Mouse (Mus musculus) spleen, adult 2 months (tissue): ENCODE results near the gene Dnajb8.

Experiments
- CTCF ChIP-seq: fragments of 200-500 bp; IDR thresholded peaks from 2 replicates; pipeline ENCODE4 v1.5.1; 2011; ENCODE audit warnings: mild to moderate bottlenecking, inconsistent platforms; ENCODE audit not compliant: insufficient read depth, insufficient read length, insufficient replicate concordance; ENCODE audit errors: extremely low read depth
- POLR2A ChIP-seq: fragments of 200-500 bp; IDR thresholded peaks from 2 replicates; pipeline ENCODE4 v1.6.1; 2011; ENCODE audit warnings: low read depth, low read length, inconsistent platforms

DNA sequence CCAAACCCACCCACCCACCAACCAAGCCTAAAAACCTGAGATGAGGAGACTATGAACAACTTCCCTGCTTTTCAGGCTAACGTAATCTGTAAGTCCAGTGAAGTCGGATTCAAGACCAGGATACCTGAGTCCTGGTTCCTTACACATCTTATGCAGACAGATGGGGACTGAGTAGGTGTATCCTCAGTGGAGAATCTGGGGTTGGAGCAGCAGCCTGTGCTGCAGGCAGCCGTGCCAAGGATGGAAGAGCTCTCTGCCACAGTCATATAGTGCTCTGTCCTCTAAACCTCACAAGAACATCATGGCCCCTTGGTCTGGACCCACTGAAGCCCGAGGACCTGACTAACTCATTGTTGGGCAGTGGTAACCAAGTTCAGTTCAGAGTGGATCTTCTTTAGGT lies 55.2 kb downstream of the Dnajb8 start:
- TF ChIP-seq CTCF: no peak
- no peak for TF ChIP-seq POLR2A
